Mouse (Mus musculus) thymus, postnatal 36 days (tissue): Measurements from ENCODE around the gene Lrcol1.

Experiments used
- DNase-seq, 2 experiments: peaks; one replicate each; pipeline ENCODE4 v3.0.0; 2022; ENCODE audit warnings: mixed read lengths in 2 of 2

Gene Lrcol1

GRCm38 (mm10) chr5:110386371-110387330 lies 42.1 kb downstream of the Lrcol1 start:
- DNase-seq, result peak; percentile 24 to 39

- DNase-seq, result no peak
These were observed 42.8 kb downstream of the Lrcol1 start for GRCm38 (mm10) chr5:110387332-110387731.

- DNase-seq, result no peak
These were observed 46.1 kb downstream of the Lrcol1 start for GRCm38 (mm10) chr5:110390631-110391030.

DNA sequence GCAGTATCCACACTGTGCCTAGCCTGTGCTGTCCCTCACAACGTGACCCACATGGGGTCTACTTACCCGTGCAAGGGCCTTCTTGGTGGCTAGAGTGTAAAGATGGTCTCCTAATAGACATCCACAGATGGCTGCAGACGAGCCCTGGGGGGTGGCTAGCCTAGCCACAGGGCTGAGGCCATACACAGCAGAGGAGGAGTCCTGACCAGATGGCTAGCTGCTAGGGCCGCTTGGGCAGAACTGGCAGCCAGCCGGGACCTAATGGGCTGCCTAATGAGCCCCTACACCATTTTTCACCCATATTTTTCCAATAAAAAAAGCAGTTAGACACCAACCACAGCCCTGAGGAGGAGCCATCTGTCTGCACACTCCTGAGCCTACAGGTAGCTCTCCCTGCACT lies 48.2 kb downstream of the Lrcol1 start:
- no peak for DNase-seq

DNA sequence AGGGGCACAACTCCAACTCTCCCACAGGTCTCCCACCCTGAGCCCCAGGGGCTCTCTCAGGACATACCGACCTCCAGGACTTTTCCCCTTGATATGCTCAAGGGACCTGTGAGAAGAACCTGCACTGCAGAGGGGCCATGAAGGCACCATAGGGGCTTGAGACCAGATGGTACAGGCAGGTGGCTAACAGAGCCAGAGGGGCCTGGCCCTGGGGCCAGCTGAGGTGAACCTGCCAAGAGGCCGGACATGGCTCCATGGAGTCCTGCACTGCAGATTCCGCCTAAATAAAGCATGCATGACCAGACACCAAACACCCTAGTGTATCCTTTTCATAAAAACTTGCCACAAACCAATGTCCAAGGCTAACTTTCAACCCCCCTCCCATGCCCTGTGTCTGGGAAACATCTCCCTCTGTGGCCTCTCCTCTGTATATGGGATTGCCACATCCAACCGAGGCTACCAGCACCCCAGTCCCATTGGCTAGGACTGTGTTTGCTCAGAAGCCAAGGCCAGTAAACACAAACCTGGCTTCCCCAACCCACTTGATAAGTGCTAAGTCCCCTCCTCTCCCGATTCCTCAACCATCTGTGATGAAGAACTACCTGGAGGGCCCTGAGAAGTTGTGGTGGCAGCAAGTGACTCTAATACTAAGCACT lies 50.6 kb downstream of the Lrcol1 start:
- DNase-seq, result no peak

DNA sequence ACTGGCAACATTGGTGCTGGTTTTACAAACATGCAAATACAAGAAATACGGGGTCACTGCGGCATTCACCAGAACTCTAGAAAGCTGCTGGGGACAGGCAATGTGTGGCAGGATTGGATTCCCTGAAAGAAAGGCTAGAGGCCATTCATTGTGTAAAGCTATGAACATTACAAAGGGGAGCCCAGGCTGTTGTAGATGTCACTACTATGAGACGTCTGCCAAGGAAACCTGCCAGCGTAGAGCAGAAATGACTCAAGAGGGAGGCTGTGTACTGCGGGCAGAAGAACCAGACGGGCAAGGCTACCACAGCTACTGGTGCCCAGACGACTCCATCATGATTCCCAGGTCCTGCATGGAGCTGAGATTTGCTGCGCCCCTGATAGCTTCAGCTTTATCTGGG lies 56.6 kb downstream of the Lrcol1 start:
- DNase-seq, result no peak

- no peak for DNase-seq
These were observed 58.0 kb downstream of the Lrcol1 start for GRCm38 (mm10) chr5:110402557-110402956.

- no peak for DNase-seq
These were observed 59.4 kb downstream of the Lrcol1 start for GRCm38 (mm10) chr5:110403931-110404330.
